In genomic region chr10:126492211-126492610, GRCm38 (mm10) we compare ENCODE assay signal across 20 mouse cellular contexts.
DNase-seq lines count a peak whose midpoint lies in the region; ATAC-seq lines count a peak whose summit lies in the region.
"Had no signal": no experiment of that assay in that cellular context is flagged by ENCODE, and none has a peak within 500 bp of the region (broad histone marks: within the 10 kb centered on the region; RNA-seq: fewer than 3 reads in every experiment).

No protein-coding gene starts in this region.

- intact Hi-C loops in gastrocnemius, postnatal 14 days (cut with DNase I; ENCODE audit: low total_unique reads) = no loop called here

- ATAC-seq in frontal cortex, adult (ENCODE audit: low TSS enrichment) = peak; percentile 8; the same call in 1 of the 2 replicates
- peak; percentile 74 for ATAC-seq in common myeloid progenitor, adult 5-6 weeks (replicated peaks; ENCODE audit: low read depth, poor library complexity, severe bottlenecking)
- ATAC-seq in megakaryocyte, adult 5-6 weeks (ENCODE audit: poor library complexity, severe bottlenecking) = peak; percentile 89
- peak; percentile 73; the same call in 1 of the 2 replicates for ATAC-seq in neutrophil, adult 5-6 weeks (ENCODE audit: extremely low read depth, insufficient number of reproducible peaks, low FRiP score, poor library complexity, severe bottlenecking)
- ATAC-seq: activated CD4-positive, CD25-positive, alpha-beta regulatory T cell, adult 4 months; forebrain, embryonic 14.5 days; forebrain, postnatal 0 days; hindbrain, embryonic 16.5 days; intestine, embryonic 15.5 days had no signal

- no peak for DNase-seq in frontal cortex, postnatal 10 days (ENCODE audit: low spot score in 2 of 2)
- no peak for DNase-seq in adrenal gland, adult (ENCODE audit: inconsistent age in 2 of 2, low spot score in 1 of 2)
- no peak for DNase-seq in gastrocnemius, postnatal 14 days
- no peak for DNase-seq in testis, postnatal 14 days (ENCODE audit: low spot score)
- DNase-seq: adrenal gland, postnatal 10 days; adrenal gland, postnatal 36 days; cerebellum, adult 11-12 months; cerebellum, adult 8-10 months; cerebellum, postnatal 10 days; forebrain, postnatal 0 days; gastrocnemius, postnatal 10 days; heart, adult 2 months had no signal

Comparison
In these comparisons a context has a peak if more than half of its experiments do, and no peak if none do; other contexts are left out.
1. ATAC-seq: peak in every context shown above with its lines; median percentile 89 in megakaryocyte, adult 5-6 weeks; 74 in common myeloid progenitor, adult 5-6 weeks; 73 in neutrophil, adult 5-6 weeks; 8 in frontal cortex, adult.